Mouse (Mus musculus) thymus, postnatal 4 days (tissue): ENCODE results near the gene Tmem182.

Experiments
- DNase-seq: peaks from one replicate; pipeline ENCODE4 v3.0.0; 2021

Gene Tmem182

GRCm38 (mm10) chr1:40800908-40801307, 4.5 kb upstream of the Tmem182 start:
- DNase-seq, result no peak

DNA sequence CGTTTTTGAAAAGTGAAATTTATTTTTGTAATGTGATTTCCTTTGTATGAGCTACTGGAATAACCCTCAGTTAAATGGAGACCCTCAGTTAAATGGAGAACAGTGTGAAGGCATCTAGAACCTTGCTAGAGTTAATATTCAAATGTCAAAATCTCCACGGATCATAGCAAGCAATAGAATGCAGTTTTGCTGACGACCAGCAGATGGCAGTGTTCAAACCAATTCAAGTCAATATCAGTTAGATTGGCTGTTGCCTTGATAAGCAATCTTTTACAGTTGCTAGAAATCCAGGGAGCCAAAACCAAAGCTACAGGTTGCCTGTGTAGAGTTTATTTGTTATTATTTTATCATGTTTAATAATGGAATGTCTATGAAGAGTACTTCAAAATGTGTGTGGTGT, 2.6 kb upstream of the Tmem182 start:
- DNase-seq, result peak; percentile 62

DNA sequence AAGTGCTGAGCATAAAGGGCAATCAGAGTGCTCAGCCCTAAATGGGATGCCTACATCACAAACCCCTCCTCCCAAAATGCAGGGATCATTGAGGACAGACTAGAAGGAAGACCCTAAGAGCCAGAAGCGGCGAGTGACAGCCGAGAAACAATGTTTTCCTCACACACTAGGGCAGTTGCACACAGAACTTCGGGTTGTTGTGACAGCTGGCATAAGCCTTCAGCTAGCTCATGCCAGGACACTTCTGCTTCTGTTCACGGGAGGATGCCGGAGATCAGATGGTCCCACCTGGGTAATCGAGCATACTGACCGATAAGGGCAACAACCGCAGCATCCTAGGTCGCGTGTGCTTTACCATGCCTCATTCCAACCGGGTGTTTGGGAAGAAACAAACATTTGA, 1.3 kb upstream of the Tmem182 start:
- no peak for DNase-seq

- DNase-seq, result no peak
Observed at GRCm38 (mm10) chr1:40805891-40806290, 490 bp downstream of the Tmem182 start.

DNA sequence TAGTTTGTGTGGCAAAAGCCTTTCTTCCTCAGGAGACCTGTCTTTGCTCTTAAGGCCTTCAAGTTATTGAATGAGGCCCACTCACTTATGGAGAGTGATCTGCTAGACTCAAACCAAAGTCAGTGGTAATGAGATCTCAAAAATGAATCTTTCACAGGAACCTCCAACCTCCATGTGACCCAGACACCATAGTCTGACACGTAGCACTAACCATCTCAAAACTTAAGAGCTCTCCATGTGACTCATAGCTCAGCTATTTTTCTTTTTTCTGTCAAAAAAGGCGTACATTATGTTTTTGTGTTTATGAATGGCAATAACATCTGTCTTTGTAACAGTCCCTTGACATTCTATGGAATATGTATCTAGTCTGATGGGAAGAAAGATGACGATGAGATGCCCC, 3.2 kb downstream of the Tmem182 start:
- no peak for DNase-seq

GRCm38 (mm10) chr1:40815071-40815845, 9.9 kb downstream of the Tmem182 start:
- DNase-seq, result no peak

- no peak for DNase-seq
Observed at GRCm38 (mm10) chr1:40824517-40824916, 19.1 kb downstream of the Tmem182 start.

- DNase-seq, result no peak
Observed at GRCm38 (mm10) chr1:40824936-40825335, 19.5 kb downstream of the Tmem182 start.

- DNase-seq, result no peak
Observed at GRCm38 (mm10) chr1:40825826-40826225, 20.4 kb downstream of the Tmem182 start.

- no peak for DNase-seq
Observed at GRCm38 (mm10) chr1:40829213-40829914, 24.0 kb downstream of the Tmem182 start.

DNA sequence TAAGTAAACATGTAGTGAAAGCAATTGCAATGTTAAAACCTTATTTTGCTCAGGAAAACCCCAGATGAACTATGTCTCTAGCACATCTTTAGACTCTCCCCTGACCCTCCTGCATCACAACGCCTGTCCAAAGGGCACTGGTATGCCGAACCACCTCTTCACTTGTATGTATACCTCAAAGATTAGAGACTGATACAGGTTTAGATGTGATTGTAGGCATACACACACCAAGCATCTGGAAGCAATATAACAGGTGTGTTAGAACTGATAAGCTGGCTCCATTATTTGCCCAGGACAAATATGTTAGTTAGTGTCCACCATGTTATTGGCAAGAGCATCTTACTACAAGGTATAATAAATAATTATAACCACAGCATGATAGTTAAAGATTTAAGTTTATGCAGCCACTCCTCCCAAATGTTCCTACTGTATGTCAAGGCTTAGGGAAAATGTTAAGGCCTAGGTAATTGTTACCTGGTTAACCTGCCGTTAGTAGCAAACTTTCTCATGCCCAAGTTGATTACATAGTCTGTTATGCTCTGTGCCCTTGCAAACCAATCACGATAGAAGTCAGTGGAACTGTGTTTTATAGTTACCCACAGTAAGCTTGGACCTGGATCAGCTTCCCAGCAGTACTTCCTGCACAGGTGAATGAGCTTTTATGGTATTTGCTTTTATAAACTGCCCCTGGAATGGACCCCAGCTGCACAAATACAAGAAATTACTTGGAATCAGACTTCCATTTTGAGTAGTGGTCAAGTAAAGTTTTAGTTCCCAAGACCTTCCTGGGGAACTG, 25.5 kb downstream of the Tmem182 start:
- no peak for DNase-seq

DNA sequence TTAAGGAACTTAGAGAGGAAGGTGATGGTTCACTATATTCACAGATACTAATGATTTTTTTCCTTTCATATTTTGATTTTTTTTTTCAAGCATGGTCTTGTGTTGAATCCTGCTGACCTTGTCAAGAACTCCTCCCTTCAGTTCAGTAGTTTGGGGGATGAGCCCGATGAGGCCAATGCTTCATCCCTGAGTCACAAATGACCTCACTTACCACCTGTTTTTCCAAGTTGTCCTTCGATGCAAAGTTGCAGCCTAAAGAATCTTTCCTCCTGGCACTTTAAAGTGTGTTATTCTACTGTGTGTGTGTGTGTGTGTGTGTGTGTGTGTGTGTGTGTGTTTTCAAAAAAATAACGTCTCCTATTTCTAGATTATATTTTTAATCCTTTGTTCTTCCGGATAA, 30.1 kb downstream of the Tmem182 start:
- DNase-seq, result no peak

- no peak for DNase-seq
Observed at GRCm38 (mm10) chr1:40840605-40841004, 35.2 kb downstream of the Tmem182 start.

- no peak for DNase-seq
Observed at GRCm38 (mm10) chr1:40841032-40841761, 35.8 kb downstream of the Tmem182 start.

DNA sequence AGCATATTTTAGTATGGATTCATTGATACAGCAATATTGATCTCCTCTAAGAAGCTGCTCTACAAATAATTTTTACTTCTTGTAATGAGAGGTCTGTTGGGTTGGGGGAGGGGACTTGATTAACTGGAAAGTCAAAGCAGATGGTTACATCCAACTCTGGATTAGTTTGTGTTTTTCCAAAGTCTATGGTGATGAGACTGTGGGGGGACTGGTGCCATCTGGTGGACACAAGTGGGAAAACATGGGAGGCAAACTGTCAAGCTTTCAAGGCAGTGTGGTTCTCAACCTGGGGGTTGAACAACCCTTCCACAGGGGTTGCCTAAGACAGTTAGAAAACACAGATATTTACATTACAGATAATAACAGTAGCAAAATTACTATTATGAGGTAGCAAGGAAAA, 39.2 kb downstream of the Tmem182 start:
- DNase-seq, result peak; percentile 45

DNA sequence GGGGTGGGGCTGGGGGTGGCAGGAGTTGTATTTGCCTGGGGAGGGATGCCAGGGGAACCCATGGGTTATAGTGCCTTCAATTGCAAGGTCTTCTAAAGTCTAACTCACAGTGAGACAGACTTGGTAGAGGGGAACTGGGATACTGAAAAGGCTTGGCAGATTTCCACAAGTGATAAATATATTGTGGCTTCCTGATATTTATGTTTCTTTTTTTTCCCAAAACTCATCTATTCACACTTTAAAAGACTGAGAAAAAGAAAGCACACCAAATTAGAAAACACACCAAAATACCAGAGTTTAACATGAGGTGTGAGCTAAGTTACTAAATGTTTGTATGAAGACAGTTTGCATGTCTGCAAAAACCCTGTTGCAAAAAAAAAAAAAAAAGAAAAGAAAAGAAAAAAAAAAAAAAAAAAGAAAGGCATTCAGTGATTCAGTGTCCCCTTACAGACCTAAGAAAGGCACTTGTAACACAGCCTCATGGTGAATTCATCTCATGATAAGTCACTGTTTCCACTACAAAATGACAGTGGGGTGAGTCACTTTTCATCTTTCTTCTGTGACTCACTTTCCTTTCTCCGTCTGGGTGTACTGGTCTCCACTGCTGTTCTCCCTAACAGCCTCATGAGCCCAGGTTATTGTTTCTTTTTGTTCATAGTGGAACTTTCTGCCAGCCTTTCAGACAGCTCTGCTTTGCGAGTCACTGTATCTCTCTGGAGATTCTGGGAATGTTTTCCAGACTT, 42.0 kb downstream of the Tmem182 start:
- no peak for DNase-seq

DNA sequence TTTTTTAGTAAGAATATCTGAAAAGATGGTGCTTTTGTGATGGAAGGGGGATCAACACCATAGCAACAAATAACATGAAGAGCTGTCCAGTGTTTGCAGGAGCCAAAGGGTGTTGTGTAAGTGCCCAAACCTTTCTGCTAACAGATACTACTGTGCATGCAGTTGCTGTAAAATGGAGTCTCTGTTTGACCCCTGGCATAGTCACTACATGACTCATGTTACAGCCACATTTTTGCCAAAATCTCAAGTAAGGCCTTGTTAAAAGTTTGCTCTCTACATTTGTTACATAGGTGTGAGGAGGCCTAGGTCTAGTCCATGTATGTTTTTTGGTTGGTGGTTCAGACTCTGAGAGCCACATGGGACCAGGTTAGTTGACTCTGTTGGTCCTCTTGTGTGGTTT, 45.9 kb downstream of the Tmem182 start:
- no peak for DNase-seq

GRCm38 (mm10) chr1:40855268-40855667, 49.9 kb downstream of the Tmem182 start:
- DNase-seq, result no peak

DNA sequence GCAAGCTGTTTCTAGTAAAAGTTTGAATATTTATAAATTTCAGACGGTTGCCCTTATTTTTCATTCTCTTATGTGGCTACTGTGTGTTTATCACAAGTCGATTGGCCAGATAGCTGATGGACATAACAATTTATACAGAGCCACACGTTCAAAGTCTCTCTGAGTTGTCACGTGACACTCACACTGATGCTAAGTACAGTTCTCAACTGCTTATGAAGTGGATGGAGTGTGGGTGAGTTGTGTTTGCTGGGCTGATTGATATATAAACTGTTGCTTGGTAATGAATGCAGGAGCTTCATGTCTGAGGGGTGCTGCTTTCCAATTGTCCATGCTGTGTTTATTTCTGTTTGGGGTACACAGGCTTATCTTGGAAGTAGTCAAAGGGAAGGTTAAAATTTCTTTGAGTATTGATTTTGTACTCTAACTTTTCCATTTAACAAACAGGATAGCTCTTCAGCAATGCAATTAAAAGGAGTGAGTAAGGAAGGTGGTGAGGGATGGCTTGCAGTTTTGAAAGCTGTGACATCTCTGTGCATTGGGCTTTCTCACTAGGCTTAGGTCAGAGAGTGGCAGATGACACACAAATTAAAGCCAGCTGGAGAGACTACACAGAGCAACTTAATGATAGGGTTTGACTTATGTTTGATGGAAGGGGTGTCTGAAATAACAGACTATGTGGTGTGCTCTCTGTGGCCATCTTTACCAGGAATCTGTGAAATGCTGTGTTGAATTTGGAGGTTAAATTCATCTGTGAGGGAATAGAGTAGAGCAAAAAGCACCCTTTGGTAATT, 51.6 kb downstream of the Tmem182 start:
- DNase-seq, result no peak

DNA sequence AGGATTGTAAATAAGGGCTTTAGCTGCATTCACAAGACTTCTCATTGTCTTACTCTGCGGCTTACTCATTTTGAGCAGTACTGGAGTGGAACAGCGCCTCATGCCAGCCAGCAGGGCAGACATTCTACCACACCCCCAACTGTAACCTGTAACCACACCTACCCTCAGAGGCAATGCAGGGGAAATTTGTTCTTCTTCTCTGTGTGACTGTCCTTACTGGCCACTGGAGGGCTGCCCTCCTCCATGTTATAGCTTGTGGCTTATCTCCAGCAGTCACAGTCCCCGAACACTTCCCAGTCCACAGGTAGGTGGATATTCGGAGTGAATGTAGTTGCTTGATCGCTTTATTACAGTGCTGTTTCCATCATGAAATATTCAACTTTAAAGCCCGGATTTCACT, 59.6 kb downstream of the Tmem182 start:
- DNase-seq, result no peak

GRCm38 (mm10) chr1:40867106-40867505, 61.7 kb downstream of the Tmem182 start:
- DNase-seq, result no peak
